Mouse (Mus musculus) lung, adult 2 months (tissue): ENCODE measurements around the gene Ttll8.

Experiments used
- CTCF ChIP-seq: fragments of 200-500 bp; IDR thresholded peaks from 2 replicates; pipeline ENCODE4 v1.5.1; 2011; ENCODE audit warnings: mild to moderate bottlenecking, low read length, control low read depth; ENCODE audit not compliant: insufficient read depth
- POLR2A ChIP-seq: fragments of 200-500 bp; IDR thresholded peaks from 2 replicates; pipeline ENCODE4 v1.6.1; 2011; ENCODE audit warnings: low read depth, mild to moderate bottlenecking, control low read depth, low read length, borderline replicate concordance; ENCODE audit errors: extremely low read depth

DNA sequence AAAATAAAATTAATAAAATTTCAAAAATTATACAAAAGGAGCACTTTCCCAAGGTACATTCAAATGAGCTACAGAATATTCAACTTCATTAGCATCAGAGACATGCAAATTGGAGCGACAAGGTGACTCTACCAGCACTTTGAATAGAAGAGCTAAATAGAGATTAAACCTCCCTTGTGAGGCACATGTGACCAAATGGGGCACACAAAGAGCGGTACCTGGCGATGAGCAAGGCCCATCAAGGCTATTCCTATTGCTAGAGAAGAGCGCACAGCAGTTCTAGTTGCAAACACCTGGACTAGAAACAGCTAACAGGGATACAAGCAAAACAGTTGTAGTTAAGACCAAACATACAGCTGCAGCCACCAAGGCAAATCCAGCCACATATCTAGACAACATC, 47.9 kb downstream of the Ttll8 start:
- TF ChIP-seq CTCF (no peak), POLR2A (no peak)
